Mouse (Mus musculus) monocyte, adult 5-6 weeks (primary cell): ENCODE results near the gene Iffo1. TPM values are rescaled to one million over a fixed set of nuclear protein-coding genes. Genes with fewer than 3 reads are reported as not detected.

Source experiments
- ATAC-seq: fragments of 153-309, 156-312 bp; replicated peaks from 2 replicates; pipeline ENCODE4 v1.8.0; 2017; ENCODE audit warnings: mild to moderate bottlenecking; ENCODE audit not compliant: low TSS enrichment, insufficient number of reproducible peaks, severe bottlenecking, poor library complexity, low FRiP score
- total RNA-seq: library from RNA; stranded (forward); fragments of 200-1000, 200-491, 200-594 nt; gene quantifications from 3 replicates; pipeline ENCODE4 v1.2.3, GENCODE M21; 2017

Gene Iffo1
- 15.5 to 29.7 TPM (median 16.2 TPM) in 3 replicates for total RNA-seq

DNA sequence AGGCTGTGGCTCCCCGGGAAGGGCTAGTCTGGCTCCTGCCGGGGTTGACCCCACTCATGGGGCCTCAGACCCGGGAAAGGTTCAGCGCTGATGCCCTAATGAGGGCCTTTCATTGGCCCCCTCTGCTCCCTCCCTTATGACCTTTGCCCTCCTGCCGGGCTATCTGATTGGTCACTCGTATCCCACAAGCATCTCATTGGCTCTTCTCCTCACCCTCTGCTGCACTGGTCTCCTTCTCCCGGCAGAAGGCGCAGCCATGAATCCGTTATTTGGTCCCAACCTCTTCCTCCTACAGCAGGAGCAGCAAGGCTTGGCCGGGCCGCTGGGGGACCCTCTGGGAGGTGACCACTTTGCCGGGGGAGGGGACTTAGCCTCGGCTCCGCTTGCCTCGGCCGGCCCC lies at the start of gene Iffo1:
Gene Iffo1 (plus strand): TSS at position 241 of the 400 bp plus-strand sequence.
- peak; percentile 92 for ATAC-seq

GRCm38 (mm10) chr6:125095391-125096278 lies 49.4 kb upstream of the Iffo1 start, which contains the start of gene Chd4:
Gene Chd4 (plus strand): TSS chr6:125095981.
- peak; percentile 41 for ATAC-seq

- ATAC-seq: no peak
These were observed 48.8 kb upstream of the Iffo1 start for GRCm38 (mm10) chr6:125096279-125096596.

DNA sequence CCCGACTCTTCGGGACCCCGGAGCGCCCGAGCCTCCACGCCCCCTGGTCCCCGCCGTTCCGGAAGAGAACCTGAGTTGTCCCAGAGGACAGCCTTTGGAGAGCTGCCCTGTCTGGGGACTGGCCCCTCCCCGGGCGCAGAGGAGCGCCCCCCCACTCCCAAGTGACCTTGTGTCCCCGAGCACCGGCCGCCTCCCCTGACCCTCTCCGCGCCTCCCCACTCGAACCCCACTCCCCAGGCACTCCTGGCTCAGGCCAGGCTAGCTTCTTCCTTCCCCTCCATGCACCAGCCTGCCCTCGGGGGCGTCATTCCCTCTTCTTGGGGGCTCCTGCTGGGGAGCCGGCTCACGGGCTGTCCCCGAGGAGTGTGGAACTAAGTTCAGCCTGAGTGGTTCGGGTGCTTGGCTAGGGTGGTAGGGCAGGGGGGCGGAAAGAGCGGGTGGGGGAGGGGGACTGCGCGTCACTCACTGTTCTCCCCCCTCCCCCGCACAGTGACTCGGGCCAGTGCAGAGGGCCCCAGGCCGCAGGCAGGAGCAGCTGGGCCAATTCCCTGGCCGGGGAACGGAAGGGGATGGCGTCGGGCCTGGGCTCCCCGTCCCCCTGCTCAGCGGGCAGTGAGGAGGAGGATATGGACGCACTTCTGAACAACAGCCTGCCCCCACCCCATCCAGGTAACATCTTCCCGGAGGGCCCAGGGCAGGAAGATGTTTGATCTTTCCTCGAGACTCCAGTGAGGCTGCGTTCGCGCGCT lies 48.3 kb upstream of the Iffo1 start:
- no peak for ATAC-seq

- ATAC-seq: no peak
These were observed 47.7 kb upstream of the Iffo1 start for GRCm38 (mm10) chr6:125097346-125097689.

- no peak for ATAC-seq
These were observed 47.1 kb upstream of the Iffo1 start for GRCm38 (mm10) chr6:125097951-125098350.

GRCm38 (mm10) chr6:125098513-125098912 lies 46.5 kb upstream of the Iffo1 start:
- no peak for ATAC-seq

- peak; percentile 32; the same call in 1 of the 2 replicates for ATAC-seq
These were observed 45.5 kb upstream of the Iffo1 start for GRCm38 (mm10) chr6:125099421-125099971.

- ATAC-seq: no peak
These were observed 43.6 kb upstream of the Iffo1 start for GRCm38 (mm10) chr6:125101444-125101843.

DNA sequence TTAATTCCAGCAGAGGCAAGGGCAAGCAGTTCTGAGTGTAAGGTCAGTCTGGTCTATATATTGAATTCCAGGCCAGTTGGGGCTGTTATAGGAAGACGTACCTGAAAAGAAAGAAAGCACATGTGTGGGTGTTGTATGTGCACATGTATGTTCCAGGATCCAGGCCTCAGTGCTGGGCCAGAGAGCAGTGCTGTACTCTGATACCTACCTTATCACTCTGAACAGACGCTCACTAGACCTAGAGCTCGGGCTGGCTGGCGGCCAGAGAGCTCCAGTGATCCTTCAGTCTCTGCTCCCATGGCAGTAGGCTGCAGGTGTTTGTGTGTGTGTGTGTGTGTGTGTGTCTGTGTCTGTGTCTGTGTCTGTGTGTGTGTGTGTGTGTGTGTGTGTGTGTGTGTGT lies 40.8 kb upstream of the Iffo1 start:
- ATAC-seq: no peak

DNA sequence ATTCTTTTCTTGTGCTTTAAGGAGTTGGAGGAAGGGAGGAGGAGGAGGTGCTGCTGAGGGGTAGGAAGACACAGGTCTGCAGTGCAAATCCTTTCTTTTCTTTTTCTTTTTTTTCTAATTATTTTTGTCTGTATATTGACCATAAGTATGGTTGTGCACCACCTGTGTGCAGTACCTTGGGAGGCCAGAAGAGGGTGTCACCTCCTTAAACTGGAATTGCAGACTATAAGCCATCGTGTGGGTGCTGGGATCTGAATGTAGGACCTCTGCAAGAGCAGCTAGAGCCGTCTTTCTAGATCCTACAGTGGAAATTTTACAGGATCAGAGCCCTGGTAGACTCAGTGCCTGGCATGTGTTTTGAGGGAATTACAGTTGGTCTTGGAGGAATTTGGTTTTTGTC lies 37.3 kb upstream of the Iffo1 start:
- no peak for ATAC-seq

DNA sequence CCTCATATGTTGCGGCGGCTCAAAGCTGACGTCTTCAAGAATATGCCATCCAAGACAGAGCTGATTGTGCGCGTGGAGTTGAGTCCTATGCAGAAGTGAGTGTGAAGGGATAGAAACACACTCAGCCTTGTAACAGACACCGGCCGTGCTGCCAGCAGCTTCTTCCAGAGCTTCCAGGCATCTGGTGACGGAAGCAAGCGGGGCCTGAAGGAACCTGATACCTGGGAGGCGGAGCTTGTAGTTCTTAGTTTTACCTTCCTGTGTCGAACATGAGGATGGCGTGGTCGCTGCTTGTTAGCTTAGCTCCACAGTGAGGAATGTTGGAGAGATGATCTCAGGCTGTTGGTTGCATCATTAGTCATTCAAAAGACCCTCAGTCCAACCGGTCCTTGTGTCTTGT lies 35.7 kb upstream of the Iffo1 start:
- no peak for ATAC-seq

DNA sequence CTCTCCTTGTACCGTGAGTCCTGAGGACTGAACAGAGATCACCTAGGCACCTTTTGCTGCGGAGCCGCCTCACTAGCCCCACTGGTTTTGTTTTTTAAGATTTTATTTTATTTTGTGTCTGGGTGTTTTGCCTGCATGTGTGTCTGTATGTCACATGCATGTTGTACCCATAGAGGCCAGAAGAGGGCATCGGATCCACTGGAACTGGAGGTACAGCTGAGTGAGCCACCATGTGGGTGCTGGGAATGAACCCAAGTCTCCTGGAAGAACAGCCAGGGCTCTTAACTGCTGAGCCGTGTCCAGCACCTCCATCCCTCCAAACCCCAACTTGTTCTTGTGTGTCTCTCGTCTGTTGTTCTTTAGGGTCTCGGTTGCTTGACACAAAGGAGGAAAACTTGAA lies 34.1 kb upstream of the Iffo1 start:
- no peak for ATAC-seq

DNA sequence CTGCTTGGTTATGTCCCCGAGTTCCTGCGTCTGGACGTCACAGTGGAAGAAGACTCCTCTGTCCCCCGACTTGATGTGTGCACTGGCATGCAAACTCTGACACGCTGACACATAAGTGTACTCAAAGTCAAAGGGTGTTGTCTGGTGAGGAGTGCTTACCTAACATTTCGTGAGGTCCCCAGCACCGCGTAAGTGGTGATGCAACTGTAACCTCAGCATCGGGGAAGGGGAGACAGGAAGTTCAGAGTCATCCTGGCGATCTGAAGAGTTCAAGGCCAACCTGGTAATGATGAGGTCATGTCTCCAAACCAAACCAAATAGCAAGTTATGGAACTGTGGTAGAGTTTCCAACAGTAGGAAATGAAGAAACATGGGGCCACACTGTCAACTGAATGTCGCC lies 32.5 kb upstream of the Iffo1 start:
- ATAC-seq: 0 out of 2 replicates have a peak, but pooled peaks have one; percentile 28

- ATAC-seq: no peak
These were observed 25.7 kb upstream of the Iffo1 start for GRCm38 (mm10) chr6:125119387-125119786.

DNA sequence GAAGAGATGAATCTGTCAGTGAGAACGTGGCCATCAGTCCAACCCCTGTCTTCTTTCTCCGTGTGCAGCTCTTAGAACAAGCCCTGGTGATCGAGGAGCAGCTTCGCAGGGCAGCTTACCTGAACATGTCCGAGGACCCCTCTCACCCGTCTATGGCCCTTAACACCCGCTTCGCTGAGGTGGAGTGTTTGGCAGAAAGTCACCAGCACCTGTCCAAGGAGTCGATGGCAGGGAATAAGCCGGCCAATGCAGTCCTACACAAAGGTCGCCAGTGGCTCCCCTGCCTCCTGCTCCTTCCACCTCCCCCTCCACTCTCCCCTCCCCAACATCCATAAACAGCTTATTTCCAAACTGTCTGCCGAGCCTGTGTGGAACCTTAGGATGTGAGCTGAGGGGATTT lies 16.3 kb upstream of the Iffo1 start:
- no peak for ATAC-seq

GRCm38 (mm10) chr6:125129710-125130402 lies 15.2 kb upstream of the Iffo1 start:
- no peak for ATAC-seq

- ATAC-seq: peak; percentile 89
These were observed 13.5 kb upstream of the Iffo1 start, which contains the start of gene Nop2 for GRCm38 (mm10) chr6:125131302-125132156. Gene Nop2 (plus strand): TSS chr6:125131909.
